Mouse (Mus musculus): Measurements from ENCODE around the gene Olfr372. TPM values are rescaled to one million over a fixed set of nuclear protein-coding genes. Genes with fewer than 3 reads are reported as not detected.
"Not testable (repeated sequence)": the region's sequence is repeated elsewhere in the genome, so short reads cannot be mapped to it uniquely, and the experiment has no call there.

Olfr372 gene
- total RNA-seq (2012; rRNA removed): not detected in 2 replicates
- total RNA-seq (2014; rRNA removed): not detected in 2 replicates
- polyA plus RNA-seq (2012; ENCODE audit: insufficient read length, low read depth): not detected in 2 replicates

DNA sequence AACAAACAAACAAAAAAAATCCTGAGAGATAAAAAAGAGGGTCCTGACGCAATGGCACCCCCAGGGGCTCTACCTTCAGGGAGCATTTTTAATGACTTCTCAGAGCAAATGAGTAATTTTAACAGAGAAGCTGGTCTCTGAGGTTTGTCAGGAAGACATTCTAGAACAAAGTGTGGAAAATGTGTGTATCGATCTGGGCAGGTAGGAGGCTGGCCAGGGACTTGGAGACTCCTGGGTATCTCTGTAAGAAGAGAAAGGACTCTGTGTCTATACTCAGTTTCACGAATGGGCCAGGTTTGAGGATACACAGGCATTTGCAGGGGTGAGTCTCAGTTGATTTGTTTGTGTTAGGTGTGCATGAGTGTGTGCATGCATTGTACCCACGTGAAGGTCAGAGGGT is at the start of gene Olfr372:
Gene Olfr372 (plus strand): TSS at position 301 of the 400 bp plus-strand sequence.
- H3K27me3 ChIP-seq (replicated peaks): not testable (repeated sequence)

DNA sequence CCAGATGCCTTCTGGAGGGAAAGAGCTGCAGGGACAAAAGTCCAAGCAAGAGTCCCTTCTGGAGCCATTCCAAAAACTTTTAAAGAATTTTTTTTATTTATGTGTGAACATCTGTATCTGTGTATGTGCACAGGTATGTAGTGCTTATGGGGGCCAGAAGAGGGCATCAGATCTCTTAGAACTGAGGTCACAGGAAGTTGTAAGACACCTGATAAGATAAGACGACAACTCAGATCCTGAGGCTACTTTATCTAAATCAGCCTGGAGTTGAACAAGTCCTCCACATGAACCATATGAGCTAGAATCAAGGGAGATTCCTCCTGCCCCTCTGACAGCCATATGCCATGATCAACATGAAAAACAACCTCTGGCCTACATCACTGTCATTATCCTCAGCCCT is 41.6 kb upstream of the Olfr372 start:
- peak; percentile 24; the same call in 1 of the 2 replicates for TF ChIP-seq SMC3 (IDR thresholded peaks at IDR 0.05; ENCODE audit: low read depth, low read length)
- TF ChIP-seq RAD21 (IDR thresholded peaks at IDR 0.05; ENCODE audit: low read depth, low read length): peak; percentile 7
- no peak for TF ChIP-seq ZMIZ1 (IDR thresholded peaks at IDR 0.05; ENCODE audit: low read depth, low read length)
- no peak for TF ChIP-seq ZKSCAN1 (IDR thresholded peaks at IDR 0.05; ENCODE audit: borderline replicate concordance, low read depth, low read length)
- TF ChIP-seq CTCF (conservative IDR thresholded peaks at IDR 0.05 in 1 of 2, IDR thresholded peaks at IDR 0.05 in 1 of 2; ENCODE audit: low read depth in 2 of 2, low read length in 2 of 2): peak in 1 of 2 experiments; percentile 32; a peak in 2 of 4 replicates
- Histone ChIP-seq H3K4me3 (replicated peaks in 1 of 3; ENCODE audit: low read depth in 2 of 3, low read length in 2 of 3, poor library complexity in 1 of 3) (no peak overlapping the region), H3K27ac (ENCODE audit: insufficient read depth, low read depth) (no peak overlapping the region), H3K9ac (ENCODE audit: insufficient read depth, low read depth) (no peak overlapping the region), H3K4me1 (ENCODE audit: control insufficient read depth in 1 of 2, insufficient read depth in 2 of 2) (peaks cover 0 to 6% of the 10 kb centered on the region in 2 experiments; a peak in 2 of 4 replicates), H3K4me2 (ENCODE audit: insufficient read depth, low read depth, poor library complexity, severe bottlenecking) (no peak overlapping the region), H3K27me3 (replicated peaks) (no peaks in the 10 kb centered on the region), H3K79me2 (replicated peaks; ENCODE audit: control insufficient read depth, extremely low read depth, insufficient read depth, poor library complexity, severe bottlenecking) (no peaks in the 10 kb centered on the region), H3K9me3 (replicated peaks; ENCODE audit: low read length) (peaks cover 7% of the 10 kb centered on the region), H3K36me3 (replicated peaks in 1 of 2; ENCODE audit: control insufficient read depth in 1 of 2, insufficient read depth in 1 of 2, low read length in 1 of 2) (peaks cover 0 to 76% of the 10 kb centered on the region in 2 experiments)
- DNase-seq (ENCODE audit: extremely low read depth): no peak
- in situ Hi-C loops (cut with MboI; ENCODE audit: low pct_ligation_motif_present, low pct_unique_long_range_greater_than_20kb, low sequenced_read_pairs) (no loop called here), dilution Hi-C loops (cut with MboI; ENCODE audit: extremely low pct_ligation_motif_present, extremely low pct_unique_long_range_greater_than_20kb, low sequenced_read_pairs) (no loop called here)

More for the DNA sequence above, at the start of gene Olfr372:
- H3K4me3 ChIP-seq (replicated peaks in 1 of 3; ENCODE audit: low read depth in 2 of 3, low read length in 2 of 3, poor library complexity in 1 of 3); H3K79me2 ChIP-seq (replicated peaks; ENCODE audit: control insufficient read depth, extremely low read depth, insufficient read depth, poor library complexity, severe bottlenecking); H3K27ac ChIP-seq (ENCODE audit: insufficient read depth, low read depth); in situ Hi-C loops (cut with MboI; ENCODE audit: low pct_ligation_motif_present, low pct_unique_long_range_greater_than_20kb, low sequenced_read_pairs); dilution Hi-C loops (cut with MboI; ENCODE audit: extremely low pct_ligation_motif_present, extremely low pct_unique_long_range_greater_than_20kb, low sequenced_read_pairs); DNase-seq (ENCODE audit: extremely low read depth); H3K4me2 ChIP-seq (ENCODE audit: insufficient read depth, low read depth, poor library complexity, severe bottlenecking); H3K36me3 ChIP-seq (replicated peaks in 1 of 2; ENCODE audit: control insufficient read depth in 1 of 2, insufficient read depth in 1 of 2, low read length in 1 of 2); H3K9me3 ChIP-seq (replicated peaks; ENCODE audit: low read length); H3K9ac ChIP-seq (ENCODE audit: insufficient read depth, low read depth): not testable (repeated sequence)
- H3K4me1 ChIP-seq (ENCODE audit: control insufficient read depth in 1 of 2, insufficient read depth in 2 of 2): peaks cover 0 to 13% of the 10 kb centered on the region in 2 experiments; a peak in 2 of 4 replicates

DNA sequence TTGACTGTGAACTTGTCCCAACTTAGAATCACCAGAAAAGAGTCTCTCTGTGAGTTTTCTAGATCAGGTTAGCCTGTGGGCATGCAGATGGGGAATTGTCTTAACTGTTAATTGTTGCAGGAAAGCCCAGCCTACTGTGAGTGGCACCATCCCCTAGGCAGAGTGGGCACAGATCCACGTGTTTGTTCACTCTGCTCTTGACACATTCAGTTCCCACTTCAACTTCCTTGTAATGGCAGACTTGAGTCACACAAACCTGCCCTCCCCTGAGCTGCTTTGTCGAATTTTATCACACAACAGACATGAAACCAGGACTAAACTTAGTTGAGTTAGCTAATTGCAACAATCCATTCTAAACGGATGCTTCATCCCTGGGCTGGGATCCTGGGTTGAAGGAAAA is 40.8 kb upstream of the Olfr372 start:
- no peak overlapping the region for H3K4me3 ChIP-seq (replicated peaks in 1 of 3; ENCODE audit: low read depth in 2 of 3, low read length in 2 of 3, poor library complexity in 1 of 3)
- H3K27me3 ChIP-seq (replicated peaks): no peaks in the 10 kb centered on the region
- H3K9ac ChIP-seq (ENCODE audit: insufficient read depth, low read depth): no peak overlapping the region
- no peak for DNase-seq (ENCODE audit: extremely low read depth)
- peaks cover 0 to 70% of the 10 kb centered on the region in 2 experiments for H3K36me3 ChIP-seq (replicated peaks in 1 of 2; ENCODE audit: control insufficient read depth in 1 of 2, insufficient read depth in 1 of 2, low read length in 1 of 2)
- dilution Hi-C loops (cut with MboI; ENCODE audit: extremely low pct_ligation_motif_present, extremely low pct_unique_long_range_greater_than_20kb, low sequenced_read_pairs) (no loop called here), in situ Hi-C loops (cut with MboI; ENCODE audit: low pct_ligation_motif_present, low pct_unique_long_range_greater_than_20kb, low sequenced_read_pairs) (loop anchor here (25.0 kb wide), 1 partner anchor 863 kb away; no protein-coding TSS in a partner anchor)
- peaks cover 7% of the 10 kb centered on the region for H3K9me3 ChIP-seq (replicated peaks; ENCODE audit: low read length)
- TF ChIP-seq RCOR1 (conservative IDR thresholded peaks at IDR 0.05; ENCODE audit: low read depth, low read length) (no peak), CHD2 (IDR thresholded peaks at IDR 0.05; ENCODE audit: low read length) (no peak), IRF4 (IDR thresholded peaks at IDR 0.05; ENCODE audit: low read depth, low read length) (no peak), ZC3H11A (IDR thresholded peaks at IDR 0.05; ENCODE audit: low read depth, low read length) (no peak)
- peaks cover 0 to 6% of the 10 kb centered on the region in 2 experiments; a peak in 2 of 4 replicates for H3K4me1 ChIP-seq (ENCODE audit: control insufficient read depth in 1 of 2, insufficient read depth in 2 of 2)
- no peak overlapping the region for H3K27ac ChIP-seq (ENCODE audit: insufficient read depth, low read depth)
- H3K79me2 ChIP-seq (replicated peaks; ENCODE audit: control insufficient read depth, extremely low read depth, insufficient read depth, poor library complexity, severe bottlenecking): no peaks in the 10 kb centered on the region
- no peak overlapping the region for H3K4me2 ChIP-seq (ENCODE audit: insufficient read depth, low read depth, poor library complexity, severe bottlenecking)

All from CH12.LX (cell line).